Mouse (Mus musculus): ENCODE measurements around the gene Pdss1.

GRCm38 (mm10) chr2:22851900-22852299, 43.4 kb upstream of the Pdss1 start:
- TF ChIP-seq CTCF (IDR thresholded peaks at IDR 0.05; ENCODE audit: borderline replicate concordance, insufficient read depth, low read depth, low read length) (no peak), POLR2A (IDR thresholded peaks at IDR 0.05; ENCODE audit: borderline replicate concordance, insufficient read depth, low read length) (no peak)
